Mouse (Mus musculus): ENCODE measurements around the gene Plekhb2.

DNA sequence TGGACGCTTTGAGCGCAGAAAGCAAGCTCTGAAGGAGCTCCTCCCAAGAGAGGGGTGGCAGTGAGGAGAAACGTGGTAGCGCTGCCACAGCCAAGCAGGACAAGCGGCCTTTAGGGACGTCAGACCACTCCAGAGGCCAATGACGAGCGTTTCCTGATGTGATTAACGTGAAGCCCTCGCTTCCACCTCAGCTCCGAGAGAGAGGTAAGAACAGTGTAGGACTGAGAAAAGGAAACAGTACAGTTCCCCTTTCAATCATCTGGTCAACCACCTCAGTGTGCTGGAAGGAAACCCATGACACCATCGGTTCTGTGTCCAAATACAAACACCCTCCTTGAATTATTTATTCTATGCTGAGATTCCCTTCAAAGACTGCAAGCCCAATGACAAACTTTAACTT, 10.5 kb upstream of the Plekhb2 start:
- TF ChIP-seq CTCF (conservative IDR thresholded peaks at IDR 0.05; ENCODE audit: low read length): no peak
- no peak for TF ChIP-seq POU5F1 (IDR thresholded peaks at IDR 0.05; ENCODE audit: borderline replicate concordance, low read length)
- TF ChIP-seq NANOG (IDR thresholded peaks at IDR 0.05; ENCODE audit: borderline replicate concordance, low read length): no peak

All from E14TG2a.4 (cell line).